Mouse (Mus musculus): ENCODE measurements around the gene Ssh1. TPM values are rescaled to one million over a fixed set of nuclear protein-coding genes. Genes with fewer than 3 reads are reported as not detected.

The Ssh1 gene
- total and polyA plus RNA-seq, 2 experiments from 2014 or later = 10.4 to 11.5 TPM

- WGBS = 43% methylated on average over 11 of the region's 11 CpGs
- Histone ChIP-seq H3K9me3 (ENCODE audit: low read length) (no peaks in the 10 kb centered on the region), H3K27ac (ENCODE audit: low read depth, low read length) (no peak overlapping the region), H3K4me3 (ENCODE audit: low read depth, low read length) (no peak overlapping the region), H3K4me1 (ENCODE audit: insufficient read depth) (peaks cover 13% of the 10 kb centered on the region; the same call in 1 of the 2 replicates), H3K9ac (no peak overlapping the region), H3K27me3 (ENCODE audit: insufficient read depth, low read length) (no peaks in the 10 kb centered on the region), H3K4me2 (ENCODE audit: low read depth) (no peak overlapping the region), H3K36me3 (ENCODE audit: insufficient read depth) (no peaks in the 10 kb centered on the region)
- no peak for DNase-seq
- TF ChIP-seq CTCF (IDR thresholded peaks at IDR 0.05; ENCODE audit: low read depth) = no peak
- no peak for ATAC-seq
These were observed 106.6 kb downstream of the Ssh1 start for GRCm38 (mm10) chr5:113887132-113887531.

Other genes starting within 250 kb of the Ssh1 start
- 47.4 and 54.0 TPM in 2 replicates for gene Sart3, start 221.4 kb downstream of the Ssh1 start, total RNA-seq (2014; rRNA removed)
- gene Sart3, start 221.4 kb downstream of the Ssh1 start, polyA plus RNA-seq (2015; fragmentation: Nextera tagmentation; extraction: Ambion mirVana) = 21.6 and 28.5 TPM in 2 replicates
- 67.2 and 88.2 TPM in 2 replicates for gene Iscu, start 221.1 kb downstream of the Ssh1 start, total RNA-seq (2014; rRNA removed)
- gene Iscu, start 221.1 kb downstream of the Ssh1 start, polyA plus RNA-seq (2015; fragmentation: Nextera tagmentation; extraction: Ambion mirVana) = 98.9 and 119 TPM in 2 replicates
- gene Tmem119, start 193.4 kb downstream of the Ssh1 start, total RNA-seq (2014; rRNA removed) = 5.8 and 8.2 TPM in 2 replicates
- gene Tmem119, start 193.4 kb downstream of the Ssh1 start, polyA plus RNA-seq (2015; fragmentation: Nextera tagmentation; extraction: Ambion mirVana) = 5.9 and 7.1 TPM in 2 replicates
- 1.1 and 1.3 TPM in 2 replicates for gene Selplg, start 161.2 kb downstream of the Ssh1 start, total RNA-seq (2014; rRNA removed)
- gene Selplg, start 161.2 kb downstream of the Ssh1 start, polyA plus RNA-seq (2015; fragmentation: Nextera tagmentation; extraction: Ambion mirVana) = 1.8 and 2.4 TPM in 2 replicates
- 159 and 178 TPM in 2 replicates for gene Coro1c, start 85.1 kb downstream of the Ssh1 start, total RNA-seq (2014; rRNA removed)
- 148 and 167 TPM in 2 replicates for gene Coro1c, start 85.1 kb downstream of the Ssh1 start, polyA plus RNA-seq (2015; fragmentation: Nextera tagmentation; extraction: Ambion mirVana)
- gene Dao, start 9.8 kb upstream of the Ssh1 start, total RNA-seq (2014; rRNA removed) = not detected in 2 replicates
- not detected in 2 replicates for gene Dao, start 9.8 kb upstream of the Ssh1 start, polyA plus RNA-seq (2015; fragmentation: Nextera tagmentation; extraction: Ambion mirVana)
- 28.5 and 47.7 TPM in 2 replicates for gene Usp30, start 71.6 kb upstream of the Ssh1 start, total RNA-seq (2014; rRNA removed)
- 14.4 and 18.0 TPM in 2 replicates for gene Usp30, start 71.6 kb upstream of the Ssh1 start, polyA plus RNA-seq (2015; fragmentation: Nextera tagmentation; extraction: Ambion mirVana)
- gene Svop, start 97.7 kb upstream of the Ssh1 start, total RNA-seq (2014; rRNA removed) = 153 and 177 TPM in 2 replicates
- 89.7 and 97.5 TPM in 2 replicates for gene Svop, start 97.7 kb upstream of the Ssh1 start, polyA plus RNA-seq (2015; fragmentation: Nextera tagmentation; extraction: Ambion mirVana)
- gene Alkbh2, start 134.3 kb upstream of the Ssh1 start, total RNA-seq (2014; rRNA removed) = 4.6 and 5.8 TPM in 2 replicates
- gene Alkbh2, start 134.3 kb upstream of the Ssh1 start, polyA plus RNA-seq (2015; fragmentation: Nextera tagmentation; extraction: Ambion mirVana) = 6.9 and 7.6 TPM in 2 replicates
- 6.7 and 7.8 TPM in 2 replicates for gene Ung, start 136.5 kb upstream of the Ssh1 start, total RNA-seq (2014; rRNA removed)
- 7.5 and 9.1 TPM in 2 replicates for gene Ung, start 136.5 kb upstream of the Ssh1 start, polyA plus RNA-seq (2015; fragmentation: Nextera tagmentation; extraction: Ambion mirVana)
- gene Acacb, start 152.6 kb upstream of the Ssh1 start, total RNA-seq (2014; rRNA removed) = 2.0 and 4.0 TPM in 2 replicates
- 2.7 and 4.3 TPM in 2 replicates for gene Acacb, start 152.6 kb upstream of the Ssh1 start, polyA plus RNA-seq (2015; fragmentation: Nextera tagmentation; extraction: Ambion mirVana)

Measured in forebrain, postnatal 0 days (tissue).